Mouse (Mus musculus): Measurements from ENCODE around the gene Dhfr.

GRCm38 (mm10) chr13:92410486-92410885, 56.0 kb downstream of the Dhfr start:
- TF ChIP-seq CTCF (IDR thresholded peaks at IDR 0.05; ENCODE audit: low read depth, low read length) (no peak), TAL1 (conservative IDR thresholded peaks at IDR 0.05; ENCODE audit: low read depth, low read length) (no peak), POLR2AphosphoS5 (IDR thresholded peaks at IDR 0.05; ENCODE audit: insufficient replicate concordance, low read depth, low read length) (no peak)

All from G1E (cell line).